Mouse (Mus musculus) G1E (cell line): ENCODE measurements around the gene Rab30.

ENCODE experiments used
- CTCF ChIP-seq: IDR thresholded peaks from 2 replicates; pipeline ENCODE4 v1.5.1; 2012; ENCODE audit warnings: low read depth, low read length, inconsistent platforms, mixed read lengths
- GATA1 ChIP-seq: IDR thresholded peaks from 2 replicates; pipeline ENCODE4 v1.6.1; 2012; ENCODE audit warnings: borderline replicate concordance, low read length, inconsistent platforms, mixed read lengths
- GATA2 ChIP-seq: IDR thresholded peaks from 2 replicates; pipeline ENCODE4 v1.6.1; 2012; ENCODE audit warnings: low read depth, low read length, inconsistent platforms, borderline replicate concordance
- POLR2AphosphoS5 ChIP-seq: IDR thresholded peaks from 2 replicates; pipeline ENCODE4 v1.6.1; 2012; ENCODE audit warnings: low read depth, low read length, inconsistent platforms; ENCODE audit not compliant: insufficient replicate concordance
- TAL1 ChIP-seq: conservative IDR thresholded peaks from 2 replicates; pipeline ENCODE4 v1.6.1; 2012; ENCODE audit warnings: low read depth, low read length, inconsistent platforms, mixed read lengths

GRCm38 (mm10) chr7:92817886-92818285, 76.5 kb downstream of the Rab30 start:
- TF ChIP-seq GATA1: no peak
- TF ChIP-seq GATA2: no peak
- no peak for TF ChIP-seq CTCF
- TF ChIP-seq POLR2AphosphoS5: no peak
- no peak for TF ChIP-seq TAL1
